Mouse (Mus musculus) CH12.LX (cell line): ENCODE data around the gene Fubp3.

Experiments used
- CTCF ChIP-seq, 2 experiments: IDR thresholded peaks in 1 of 2; conservative IDR thresholded peaks in 1 of 2; 2 replicates each; pipeline ENCODE4 v1.5.1; 2011 to 2012; ENCODE audit warnings: low read depth in 2 of 2, low read length in 2 of 2, improper control_type of control experiment in 1 of 2, inconsistent platforms in 1 of 2, mild to moderate bottlenecking in 1 of 2, moderate library complexity in 1 of 2
- E2F4 ChIP-seq: IDR thresholded peaks from 2 replicates; pipeline ENCODE4 v1.6.1; 2011; ENCODE audit warnings: low read depth, low read length, improper control_type of control experiment; ENCODE audit not compliant: insufficient replicate concordance
- KAT2A ChIP-seq: IDR thresholded peaks from 2 replicates; pipeline ENCODE4 v1.6.1; 2012; ENCODE audit warnings: low read length, improper control_type of control experiment, inconsistent platforms; ENCODE audit not compliant: insufficient replicate concordance
- MAZ ChIP-seq: IDR thresholded peaks from 2 replicates; pipeline ENCODE4 v1.6.1; 2012; ENCODE audit warnings: low read depth, mild to moderate bottlenecking, inconsistent platforms, low read length, improper control_type of control experiment, moderate library complexity
- MEF2A ChIP-seq: IDR thresholded peaks from 2 replicates; pipeline ENCODE4 v1.6.1; 2014; ENCODE audit warnings: low read depth, mild to moderate bottlenecking, inconsistent platforms, low read length, improper control_type of control experiment, borderline replicate concordance
- MYC ChIP-seq: IDR thresholded peaks from 2 replicates; pipeline ENCODE4 v1.6.1; 2011; ENCODE audit warnings: low read depth, mild to moderate bottlenecking, improper control_type of control experiment, low read length
- POLR2A ChIP-seq: IDR thresholded peaks from 2 replicates; pipeline ENCODE4 v1.6.1; 2011; ENCODE audit warnings: low read depth, mild to moderate bottlenecking, improper control_type of control experiment, low read length
- POLR2AphosphoS2 ChIP-seq: IDR thresholded peaks from 2 replicates; pipeline ENCODE4 v1.6.1; 2011; ENCODE audit warnings: low read depth, low read length, improper control_type of control experiment
- USF1 ChIP-seq: IDR thresholded peaks from 2 replicates; pipeline ENCODE4 v1.6.1; 2014; ENCODE audit warnings: low read depth, mild to moderate bottlenecking, inconsistent platforms, low read length, improper control_type of control experiment
- ZKSCAN1 ChIP-seq: IDR thresholded peaks from 2 replicates; pipeline ENCODE4 v1.6.1; 2012; ENCODE audit warnings: low read depth, inconsistent platforms, low read length, improper control_type of control experiment, borderline replicate concordance
- ZMIZ1 ChIP-seq: IDR thresholded peaks from 2 replicates; pipeline ENCODE4 v1.6.1; 2012; ENCODE audit warnings: low read depth, mild to moderate bottlenecking, inconsistent platforms, low read length, improper control_type of control experiment

GRCm38 (mm10) chr2:31524641-31525040 lies 47.8 kb upstream of the Fubp3 start:
- TF ChIP-seq CTCF (conservative IDR thresholded peaks at IDR 0.05 in 1 of 2, IDR thresholded peaks at IDR 0.05 in 1 of 2; ENCODE audit: low read depth in 2 of 2, low read length in 2 of 2): no peak
- no peak for TF ChIP-seq ZKSCAN1
- no peak for TF ChIP-seq POLR2AphosphoS2
- no peak for TF ChIP-seq ZMIZ1
- no peak for TF ChIP-seq MEF2A
- TF ChIP-seq MYC: no peak
- no peak for TF ChIP-seq POLR2A
- no peak for TF ChIP-seq KAT2A
- no peak for TF ChIP-seq E2F4
- TF ChIP-seq USF1: no peak
- no peak for TF ChIP-seq MAZ
